Mouse (Mus musculus) gastrocnemius, postnatal 10 days (tissue): Measurements from ENCODE around the gene Bean1. TPM values are rescaled to one million over a fixed set of nuclear protein-coding genes. Genes with fewer than 3 reads are reported as not detected.
A peak's percentile ranks its signal among the peaks of the same experiment; 100 is the strongest.
"Not testable (repeated sequence)": the region's sequence is repeated elsewhere in the genome, so short reads cannot be mapped to it uniquely, and the experiment has no call there.

Source experiments
- DNase-seq: peaks from one replicate; pipeline ENCODE4 v3.0.0; 2021; ENCODE audit warnings: mixed read lengths
- total RNA-seq, 2 experiments: library from RNA; stranded (reverse); gene quantifications; 2 replicates each; pipeline ENCODE4 v1.2.3; 2021

The Bean1 gene
- total RNA-seq, 2 experiments from 2014 or later: 1.0 to 1.4 TPM

DNA sequence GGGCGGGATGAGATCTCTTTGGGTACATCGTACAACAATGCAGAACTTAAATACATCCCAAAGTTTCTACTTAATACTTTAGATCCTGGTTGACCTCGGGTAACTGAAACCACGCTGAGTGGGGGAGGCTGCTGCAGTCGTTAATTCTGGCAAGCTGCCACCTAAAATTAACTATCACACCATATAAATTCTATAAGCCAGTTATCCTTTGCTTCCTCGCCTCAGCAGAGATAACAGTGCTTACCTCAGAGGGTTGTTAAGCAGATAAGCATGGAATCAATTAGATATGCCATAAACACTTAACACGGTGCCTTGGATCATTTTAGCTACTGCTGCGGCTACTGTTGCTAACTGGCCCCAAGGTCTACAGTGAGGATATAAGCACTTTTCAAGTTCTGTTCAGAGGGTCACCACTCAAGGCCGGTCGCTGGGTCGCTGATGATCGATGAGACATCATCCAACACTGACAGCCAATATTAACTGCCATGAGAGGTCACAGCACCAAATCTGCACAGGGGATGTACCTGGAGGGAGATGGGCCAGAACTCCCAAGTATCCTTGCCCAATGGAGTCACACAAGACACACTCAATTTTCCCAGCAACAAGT, 71.9 kb downstream of the Bean1 start:
- no peak for DNase-seq

DNA sequence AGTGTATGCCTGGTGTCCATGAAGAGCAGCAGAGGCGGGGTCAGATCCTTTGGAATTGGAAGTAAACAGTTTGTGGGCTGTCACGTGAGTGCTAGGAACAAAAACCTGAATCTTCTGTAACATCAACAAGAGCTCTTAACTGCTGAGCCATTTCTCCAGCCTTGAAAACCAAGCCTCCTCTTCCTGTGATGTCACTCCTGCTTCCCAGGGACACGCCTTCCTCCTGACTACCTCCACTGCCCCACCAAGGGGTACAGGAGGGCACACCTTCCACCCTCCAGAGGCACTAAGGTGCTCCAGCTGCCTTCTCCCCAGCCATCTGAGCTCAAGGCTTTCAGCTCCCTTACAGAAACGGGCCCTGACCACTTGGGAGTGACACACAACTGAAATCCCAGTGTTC, 76.4 kb downstream of the Bean1 start:
- DNase-seq: no peak

DNA sequence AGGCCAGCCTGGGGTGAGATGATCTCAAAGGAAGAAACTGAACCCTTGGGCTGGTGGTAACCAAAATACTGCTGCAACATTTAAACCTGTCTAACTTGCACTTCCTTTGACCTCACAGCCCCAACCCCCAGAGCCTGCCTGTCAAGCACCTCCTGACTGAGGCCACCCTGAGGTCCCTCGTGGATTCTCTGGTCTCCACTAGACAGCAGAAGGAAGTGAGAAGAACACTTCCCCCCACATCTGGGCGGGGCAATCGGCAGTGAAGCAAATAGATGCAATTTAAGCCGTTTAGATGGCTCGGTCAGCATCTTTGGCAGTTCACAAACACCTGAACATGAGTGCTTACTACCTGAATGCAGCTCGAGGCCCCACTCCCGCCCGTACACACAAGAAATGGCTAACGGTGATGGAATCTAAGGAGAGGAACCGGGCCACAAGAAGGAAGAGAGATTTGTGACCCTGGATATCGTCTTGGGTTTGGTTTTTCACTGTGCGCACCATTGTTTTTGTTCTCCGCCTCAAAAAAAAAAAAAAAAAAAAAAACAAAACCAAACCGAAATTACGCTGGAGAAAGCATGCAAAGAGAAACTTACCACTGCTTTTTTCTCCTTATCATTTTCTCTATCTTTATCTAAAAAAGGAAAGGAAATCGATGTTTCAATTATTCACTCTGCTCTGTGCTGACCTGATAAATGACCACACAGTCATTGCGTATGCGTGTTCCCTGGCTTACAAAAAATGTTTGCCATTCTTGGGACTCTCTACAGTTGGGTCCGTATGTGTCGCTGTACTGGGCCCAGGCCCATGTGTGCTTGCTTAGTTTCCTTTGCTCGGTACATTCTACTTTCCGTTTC, 77.0 kb downstream of the Bean1 start:
- DNase-seq: no peak

DNA sequence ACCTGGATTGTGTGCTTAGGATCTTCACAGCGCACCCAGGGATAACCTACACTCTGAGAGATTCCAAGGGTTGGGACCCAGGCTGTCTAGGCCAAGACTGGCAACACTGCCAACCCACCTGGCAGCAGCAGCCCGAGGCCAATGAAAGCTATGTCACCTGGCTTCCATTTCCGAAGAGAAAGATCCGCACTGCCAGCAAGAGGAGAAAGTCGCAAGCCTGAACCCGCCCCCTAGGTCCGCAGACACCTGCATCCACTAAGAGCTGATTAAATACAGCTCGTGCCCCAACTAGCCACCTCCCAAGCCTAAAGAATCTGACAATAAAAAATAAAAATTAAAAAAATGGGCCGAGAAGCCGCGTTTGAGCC, 77.7 kb downstream of the Bean1 start:
- DNase-seq: no peak

DNA sequence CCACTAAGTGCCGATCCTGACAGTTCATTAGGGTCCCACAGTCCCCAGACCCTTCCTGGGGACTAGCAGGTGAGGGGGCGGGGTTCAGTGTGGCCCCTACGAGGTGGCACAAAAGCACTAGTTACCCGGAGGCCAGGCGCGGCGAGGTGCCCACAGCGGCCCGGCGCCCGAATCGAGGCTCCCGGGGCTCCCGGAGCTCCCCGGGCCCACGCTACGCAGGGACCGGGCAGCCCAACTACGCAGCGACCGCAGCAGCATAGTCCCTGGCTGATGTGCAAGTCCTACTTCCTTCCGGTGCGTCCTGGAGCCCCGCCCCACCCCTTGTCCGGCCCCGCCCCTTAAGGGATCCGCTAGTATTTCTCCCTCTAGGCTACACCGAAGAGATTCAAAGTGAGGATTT, 78.0 kb downstream of the Bean1 start, which contains the start of gene Tk2:
Gene Tk2 (minus strand): TSS at position 283 of the 400 bp plus-strand sequence.
- peak; percentile 80 for DNase-seq

DNA sequence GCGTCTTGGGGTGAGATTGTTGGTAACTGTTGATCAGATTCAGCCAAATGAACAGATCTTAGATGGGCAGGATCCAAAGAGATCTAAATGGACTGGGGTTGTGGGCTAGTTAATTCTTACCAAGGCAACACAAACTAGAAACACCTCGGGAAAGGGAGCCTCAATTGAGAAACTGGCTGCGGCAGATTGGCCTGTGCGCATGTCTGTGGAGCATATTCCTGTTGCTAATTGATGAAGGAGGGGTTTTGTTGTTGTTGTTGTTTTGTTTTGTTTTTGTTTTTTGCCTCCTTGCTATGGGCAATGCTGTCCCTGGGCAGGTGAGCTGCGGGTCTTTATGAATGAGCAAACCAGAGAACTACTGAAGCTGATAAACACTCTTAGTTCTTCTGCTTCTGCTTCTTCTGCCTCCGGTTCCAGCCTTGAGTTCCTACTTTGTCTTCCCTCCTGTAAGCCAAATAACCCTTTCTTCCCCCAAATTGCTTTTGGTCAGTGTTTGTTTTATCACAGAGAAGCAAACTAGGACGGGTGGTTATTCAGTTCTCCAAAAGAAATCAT, 79.3 kb downstream of the Bean1 start:
- no peak for DNase-seq

DNA sequence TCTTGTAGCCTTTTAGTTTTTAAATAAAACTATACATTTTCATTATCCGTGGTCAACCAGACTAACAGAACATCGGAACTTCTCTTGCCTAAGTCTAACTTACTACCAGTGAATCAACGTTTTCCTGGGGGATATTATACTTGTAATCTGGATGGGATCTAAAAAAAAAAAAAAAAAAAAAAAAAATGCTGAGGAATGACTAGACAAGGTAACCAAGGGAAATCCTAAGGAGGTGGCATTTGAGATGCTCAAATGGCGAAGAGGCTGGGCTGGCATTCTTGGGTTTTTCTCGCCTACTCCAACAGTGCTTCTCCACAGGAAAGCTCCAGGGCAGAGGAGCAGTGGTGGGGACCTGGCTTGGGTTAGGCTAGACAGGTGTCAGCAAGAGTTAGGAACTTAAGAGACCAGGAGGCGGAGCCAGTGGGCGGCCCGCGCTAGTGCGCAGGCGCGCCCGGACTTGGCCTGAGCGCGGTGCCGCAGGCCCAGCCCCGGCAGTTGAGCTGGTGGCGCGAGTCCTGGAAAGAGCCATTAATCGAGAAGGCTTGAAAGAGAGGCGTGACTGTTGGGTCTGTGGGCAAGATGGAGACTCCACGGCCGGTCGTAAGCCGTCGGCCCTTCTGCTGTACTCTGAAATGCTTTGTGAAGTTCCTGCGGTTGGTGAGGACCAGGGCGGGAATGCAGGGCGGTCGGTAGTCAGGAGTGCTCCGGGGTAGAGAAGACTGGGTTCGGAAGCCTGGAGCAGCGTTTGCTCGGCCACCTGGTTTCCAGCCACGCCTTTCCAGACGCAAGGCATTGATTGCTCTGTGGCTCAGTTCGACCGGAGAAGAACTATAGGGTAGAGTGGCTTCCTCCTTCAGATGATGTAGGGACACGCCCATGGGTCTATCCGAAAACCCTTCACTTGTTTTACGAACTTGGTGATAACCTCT, 80.5 kb downstream of the Bean1 start, which contains the start of gene Cklf:
Gene Cklf (plus strand): TSS at position 423 of the 929 bp plus-strand sequence.
- DNase-seq: peak; percentile 87

DNA sequence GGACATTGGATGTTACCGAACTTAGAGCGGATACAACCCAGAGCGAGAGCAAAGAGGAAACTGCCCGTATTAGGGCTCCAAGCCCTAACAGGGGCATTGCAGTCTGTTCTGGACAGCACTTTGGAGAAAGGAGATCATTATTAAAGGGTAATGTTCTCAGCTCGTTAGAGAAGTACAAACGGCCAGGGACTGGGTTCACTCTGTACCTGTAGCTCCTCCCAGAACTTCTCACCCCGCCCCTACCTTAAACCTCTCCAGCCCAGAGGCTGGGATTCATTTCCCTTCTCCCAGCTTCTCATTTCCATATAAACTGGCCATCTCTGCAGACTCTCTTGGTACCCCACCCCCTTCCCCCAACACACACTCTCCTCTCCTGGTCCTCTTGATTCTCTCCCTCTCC, 81.2 kb downstream of the Bean1 start:
- DNase-seq: no peak

DNA sequence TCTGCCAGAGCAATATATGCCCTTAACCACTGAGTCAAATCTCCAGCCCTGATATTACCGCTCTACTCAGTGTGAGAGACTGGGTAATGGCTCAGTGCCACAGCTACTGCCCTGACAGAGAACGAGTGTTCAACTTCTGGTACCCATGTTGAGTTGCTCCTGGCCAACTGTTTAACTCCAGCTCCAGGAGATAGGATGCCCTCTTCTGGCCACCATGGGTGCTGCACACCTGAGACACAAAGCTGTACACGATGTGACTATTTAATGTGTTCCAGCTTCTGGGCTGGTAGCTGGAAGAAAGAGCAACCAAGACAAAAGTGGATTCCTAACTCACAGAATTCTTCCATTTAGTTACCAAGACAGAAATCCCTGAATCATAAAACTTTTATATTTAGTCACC, 82.8 kb downstream of the Bean1 start:
- no peak for DNase-seq

DNA sequence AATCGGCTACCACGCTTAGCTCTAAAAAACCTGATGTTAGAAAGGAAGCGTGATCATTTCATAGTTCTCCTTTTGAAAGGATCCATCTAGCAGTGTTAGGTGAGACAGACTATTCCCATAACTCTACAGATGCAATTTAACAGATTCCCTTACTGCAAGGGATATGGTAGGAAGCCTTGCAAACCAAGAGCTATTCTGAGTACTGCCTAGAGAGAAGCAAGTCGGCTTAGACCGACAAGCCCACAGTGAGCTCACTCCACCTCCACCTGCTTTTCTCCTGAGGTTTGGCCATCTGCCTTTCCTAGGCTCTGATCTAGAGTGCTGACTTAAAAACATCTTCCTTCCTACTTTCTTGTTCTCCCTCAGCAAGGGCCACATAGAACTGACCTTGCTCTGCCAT, 91.6 kb downstream of the Bean1 start:
- DNase-seq: not testable (repeated sequence)

DNA sequence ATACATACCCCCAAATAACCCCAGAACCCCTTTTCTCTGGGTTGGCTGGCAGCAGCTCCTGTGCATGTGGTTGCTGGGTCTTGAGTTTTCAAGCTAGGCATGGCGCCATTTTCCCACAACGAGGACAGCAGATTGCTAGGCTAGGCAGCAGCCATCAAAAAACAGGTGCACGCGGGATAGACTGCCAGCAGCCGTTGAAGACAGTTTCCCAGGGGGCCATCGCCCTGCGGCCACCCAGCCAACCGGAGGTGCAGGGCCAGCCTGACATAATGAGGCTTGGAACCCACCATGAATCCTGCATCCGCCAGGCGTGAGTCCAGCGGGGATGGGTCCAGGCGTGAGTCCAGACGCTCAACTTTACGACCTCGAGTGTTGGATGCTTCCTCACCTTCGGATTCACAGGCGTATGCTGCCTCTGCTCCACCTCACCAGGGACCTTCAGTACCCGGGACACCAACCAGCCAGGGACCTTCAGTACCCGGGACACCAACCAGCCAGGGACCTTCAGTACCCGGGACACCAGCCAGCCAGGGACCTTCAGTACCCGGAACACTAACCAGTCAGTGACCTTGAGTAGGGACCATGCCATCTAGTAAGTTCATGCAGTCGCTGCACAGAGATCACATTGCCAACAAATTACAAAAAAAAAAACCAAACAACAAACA, 94.2 kb downstream of the Bean1 start:
- not testable (repeated sequence) for DNase-seq

DNA sequence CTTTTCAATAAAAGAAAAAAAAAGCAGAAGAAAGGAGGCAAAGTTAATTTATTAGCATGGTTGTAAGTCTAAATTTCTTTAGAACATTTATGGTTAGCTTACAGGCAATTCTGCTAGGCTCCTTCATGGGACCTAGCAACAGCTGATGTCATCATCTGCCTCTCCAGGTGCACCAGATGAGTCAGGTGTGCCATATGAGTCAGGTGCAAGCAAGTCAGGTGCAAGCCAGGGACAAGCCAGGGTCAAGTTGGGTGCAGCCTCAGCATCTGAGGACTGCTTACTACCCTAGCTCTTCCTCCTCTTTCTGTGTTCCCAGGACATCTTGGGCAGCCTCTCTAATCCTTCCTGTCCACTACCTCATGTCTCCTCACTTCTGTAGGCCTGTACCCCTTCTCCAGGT, 98.1 kb downstream of the Bean1 start:
- no peak for DNase-seq

Other genes with a start within 250 kb of the Bean1 start
- 100 to 1,000 TPM; 145 to 168 TPM for gene Cdh5, start 68.8 kb upstream of the Bean1 start, total RNA-seq
- 1 to 10 TPM; 5.6 to 7.6 TPM for gene Tk2, start 78.1 kb downstream of the Bean1 start, total RNA-seq
- gene Cklf, start 80.4 kb downstream of the Bean1 start, total RNA-seq: 10 to 100 TPM in 1 of 2 experiments, 1 to 10 TPM in 1; 6.6 to 10.1 TPM
- not detected for gene Cmtm2a, start 122.7 kb downstream of the Bean1 start, total RNA-seq
- gene Gm45711, start 139.6 kb downstream of the Bean1 start, total RNA-seq: not detected
- gene Cmtm1, start 139.7 kb downstream of the Bean1 start, total RNA-seq: not detected
- not detected for gene Gm11020, start 151.1 kb downstream of the Bean1 start, total RNA-seq
- not detected for gene Cmtm2b, start 151.8 kb downstream of the Bean1 start, total RNA-seq
- 10 to 100 TPM; 27.4 to 38.9 TPM for gene Cmtm3, start 169.0 kb downstream of the Bean1 start, total RNA-seq
- 1 to 10 TPM; 6.3 to 7.6 TPM for gene Cmtm4, start 225.4 kb downstream of the Bean1 start, total RNA-seq